Mouse (Mus musculus) limb, embryonic 12.5 days (tissue): ENCODE data around the gene Appl1. TPM values are rescaled to one million over a fixed set of nuclear protein-coding genes. Genes with fewer than 3 reads are reported as not detected.

Experiments used
- polyA plus RNA-seq: library from polyadenylated mRNA; unstranded; fragments of >200 nt; fragmentation: Nextera tagmentation; extraction: Ambion mirVana; gene quantifications from 2 replicates; pipeline ENCODE4 v1.2.1, GENCODE M21; 2016

Gene Appl1
- polyA plus RNA-seq, 1 experiment from 2014 or later = 45.7 TPM

Other genes starting within 250 kb of the Appl1 start
- 0.18 TPM in 1 of 2 replicates, not detected in the other for gene Asb14, start 76.7 kb downstream of the Appl1 start, polyA plus RNA-seq
- gene Hesx1, start 23.2 kb upstream of the Appl1 start, polyA plus RNA-seq = 0.22 TPM in 1 of 2 replicates, not detected in the other
- gene Il17rd, start 67.7 kb upstream of the Appl1 start, polyA plus RNA-seq = 13.5 and 15.5 TPM in 2 replicates
- gene Arhgef3, start 143.7 kb upstream of the Appl1 start, polyA plus RNA-seq = 26.6 and 27.4 TPM in 2 replicates